Mouse (Mus musculus) bone marrow macrophage, adult 2 months (primary cell): ENCODE measurements around the gene Cpvl.

ENCODE experiments used
- CTCF ChIP-seq: IDR thresholded peaks from 2 replicates; pipeline ENCODE4 v1.5.1; 2012; ENCODE audit warnings: low read depth, mild to moderate bottlenecking, low read length, moderate library complexity
- POLR2A ChIP-seq: IDR thresholded peaks from 2 replicates; pipeline ENCODE4 v1.6.1; 2012; ENCODE audit warnings: mild to moderate bottlenecking, low read depth, low read length, borderline replicate concordance

GRCm38 (mm10) chr6:53871903-53872302 lies 106.6 kb downstream of the Cpvl start:
- no peak for TF ChIP-seq CTCF
- TF ChIP-seq POLR2A = no peak
